Mouse (Mus musculus): ENCODE measurements around the gene Dedd2.
A peak's percentile ranks its signal among the peaks of the same experiment; 100 is the strongest.

The Dedd2 gene

GRCm38 (mm10) chr7:25178787-25179605 lies 41.4 kb downstream of the Dedd2 start:
- DNase-seq (ENCODE audit: low read depth, low spot score) = no peak

DNA sequence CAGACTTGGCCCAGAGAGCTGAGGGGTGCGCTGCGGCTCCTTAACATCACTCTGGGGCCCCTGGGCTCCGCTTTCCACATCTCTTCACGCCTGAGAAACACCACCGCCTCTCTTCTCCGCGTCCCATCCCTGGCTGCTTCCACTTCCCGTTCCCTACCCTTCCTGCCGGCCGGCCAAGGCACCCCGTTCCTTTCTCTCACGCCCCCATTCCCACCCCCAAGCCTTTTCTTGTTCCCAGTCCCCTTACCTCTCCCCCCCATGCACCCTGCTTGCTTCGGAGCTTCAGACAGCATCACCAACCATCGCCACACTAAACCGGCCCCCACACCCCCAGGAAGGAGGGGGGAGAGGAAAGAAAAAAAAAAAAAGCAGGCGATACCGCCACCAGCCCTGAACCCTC lies 42.1 kb downstream of the Dedd2 start:
- DNase-seq (ENCODE audit: low read depth, low spot score) = no peak

- no peak for DNase-seq (ENCODE audit: low read depth, low spot score)
These were observed 46.1 kb downstream of the Dedd2 start for GRCm38 (mm10) chr7:25174343-25174742.

DNA sequence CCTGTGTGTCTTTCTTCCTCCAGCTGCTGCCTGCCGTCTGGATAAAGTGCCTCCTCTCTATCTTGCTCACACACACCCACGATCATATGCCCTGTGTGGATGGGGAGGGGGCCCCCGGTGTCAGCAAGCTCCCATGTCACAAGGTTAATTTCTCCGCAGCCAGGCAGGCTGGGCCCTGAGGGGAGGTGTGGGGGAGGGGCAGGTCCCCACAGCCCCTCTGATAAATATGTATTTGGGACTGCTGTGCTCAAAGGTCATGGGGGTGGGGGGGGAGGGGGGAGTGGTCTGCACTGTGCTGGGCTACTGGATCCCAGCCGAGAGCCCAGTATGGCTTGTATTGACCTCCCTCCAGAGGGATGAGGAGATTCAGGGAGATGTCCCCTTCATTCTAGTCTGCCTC lies 47.7 kb downstream of the Dedd2 start:
- DNase-seq (ENCODE audit: low read depth, low spot score) = no peak

- DNase-seq (ENCODE audit: low read depth, low spot score) = no peak
These were observed 49.8 kb downstream of the Dedd2 start for GRCm38 (mm10) chr7:25170583-25170982.

DNA sequence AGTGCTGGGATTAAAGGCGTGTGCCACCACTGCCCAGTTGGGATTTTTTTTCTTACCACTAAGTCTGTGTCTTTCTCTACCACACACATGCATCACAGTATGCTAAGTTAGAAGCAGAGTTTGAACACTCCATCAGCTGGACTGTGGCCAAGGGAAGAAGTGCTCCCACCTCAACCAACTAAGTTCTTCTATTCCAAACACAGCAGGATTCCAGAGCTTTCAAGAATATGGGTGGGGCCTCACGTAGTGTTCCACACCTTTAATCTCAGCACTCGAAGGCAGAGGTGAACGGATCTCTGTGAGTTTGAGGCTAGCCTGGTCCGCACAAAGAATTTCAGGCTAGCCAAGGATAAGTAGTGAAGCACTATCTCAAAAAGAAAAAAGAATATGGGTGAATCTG lies 54.3 kb downstream of the Dedd2 start:
- DNase-seq (ENCODE audit: low read depth, low spot score) = no peak

DNA sequence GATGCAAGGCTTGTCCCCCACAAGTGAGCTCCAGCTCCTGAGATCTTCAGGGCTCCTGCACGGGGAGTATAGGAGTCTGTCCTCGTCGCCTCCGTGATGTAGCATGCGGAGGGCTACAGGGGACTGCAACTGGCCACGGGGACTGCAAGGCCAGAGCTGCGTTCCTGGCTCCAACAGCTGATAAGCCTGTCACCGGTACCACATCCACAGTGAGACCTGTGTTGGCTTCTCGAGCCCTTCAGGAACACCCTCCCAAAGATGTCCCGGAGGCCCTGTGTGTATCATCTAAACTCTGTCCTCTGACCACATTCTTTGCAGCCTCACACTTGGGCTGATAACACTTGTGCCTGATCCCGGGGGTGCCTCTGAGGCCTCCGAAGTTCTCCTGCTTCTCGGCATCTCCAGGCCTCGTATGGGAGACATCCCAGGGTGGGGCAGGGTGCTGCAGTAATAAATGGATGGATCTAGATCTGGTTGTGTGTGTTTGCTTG lies 64.2 kb downstream of the Dedd2 start:
- no peak for DNase-seq (ENCODE audit: low read depth, low spot score)

DNA sequence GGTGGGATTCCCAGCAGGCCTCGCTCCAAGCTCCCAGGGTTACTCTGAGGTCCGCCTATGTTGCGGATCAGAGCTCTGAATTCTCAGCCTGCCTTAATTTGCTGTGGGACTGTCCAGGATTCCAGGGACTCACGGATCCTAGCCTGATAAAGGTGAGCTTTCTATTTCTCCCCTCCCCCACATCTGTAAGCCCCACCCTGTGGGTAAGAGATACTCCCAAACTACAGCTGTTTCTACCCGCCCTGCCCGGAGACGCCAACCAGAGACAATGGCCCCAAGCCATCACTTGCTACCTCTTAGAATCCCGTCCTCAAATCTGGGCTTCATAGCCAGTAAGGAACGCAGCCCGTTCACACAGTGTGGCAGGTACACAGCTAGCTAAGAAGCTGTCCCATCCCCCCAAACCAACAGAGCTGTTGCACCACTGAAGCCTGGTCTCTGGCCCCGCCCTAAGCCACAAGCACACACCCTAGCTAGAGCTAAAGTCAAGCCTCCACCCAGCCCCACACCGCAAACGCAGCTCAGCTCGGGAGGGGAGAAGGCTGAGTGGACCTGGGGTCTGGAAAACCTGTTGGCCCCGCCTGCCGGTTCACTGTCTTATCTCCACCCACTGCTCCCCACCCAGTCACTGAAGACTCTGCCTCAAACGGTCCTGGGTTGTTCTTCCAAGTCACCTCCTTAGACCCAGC lies 64.8 kb downstream of the Dedd2 start:
- DNase-seq (ENCODE audit: low read depth, low spot score) = peak; percentile 12

DNA sequence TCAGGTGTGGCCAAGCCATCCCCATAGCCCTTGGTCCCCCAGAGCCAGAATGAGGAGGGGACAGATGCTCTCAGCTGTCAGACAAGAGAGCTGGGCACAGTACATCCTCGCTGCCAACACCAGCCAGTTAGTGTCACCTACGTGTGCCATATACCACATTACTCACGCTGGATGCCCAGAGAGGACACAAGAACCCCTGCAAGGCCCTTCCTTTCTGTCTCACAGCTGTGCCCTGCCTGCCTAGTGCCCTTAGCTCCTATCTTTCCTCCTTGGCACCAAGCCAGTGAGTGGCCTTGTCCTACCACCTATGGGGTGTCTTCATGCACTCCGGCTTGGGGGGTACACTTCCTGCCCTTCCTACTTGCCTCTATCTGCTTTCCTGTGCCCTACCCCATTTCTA lies 65.8 kb downstream of the Dedd2 start:
- no peak for DNase-seq (ENCODE audit: low read depth, low spot score)

DNA sequence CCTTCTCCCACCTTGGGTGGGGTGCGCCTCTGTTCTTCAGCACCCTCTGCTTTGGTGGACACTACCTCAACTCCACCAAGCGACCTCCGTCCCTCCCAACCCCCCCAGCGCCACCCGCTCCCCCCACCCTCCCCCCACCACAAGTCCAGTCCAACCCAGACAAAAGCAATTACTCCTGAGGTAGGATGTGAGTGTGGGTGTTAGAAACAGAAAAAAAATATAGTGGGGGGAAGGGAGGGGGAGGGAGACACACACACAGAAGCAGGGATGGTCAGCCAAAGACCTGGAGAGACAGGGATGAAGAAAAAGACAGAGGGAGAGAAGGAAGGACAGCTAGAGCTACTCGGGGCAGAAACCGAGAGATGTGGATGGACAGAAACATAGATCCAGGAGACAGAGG lies 66.6 kb downstream of the Dedd2 start:
- DNase-seq (ENCODE audit: low read depth, low spot score) = no peak

DNA sequence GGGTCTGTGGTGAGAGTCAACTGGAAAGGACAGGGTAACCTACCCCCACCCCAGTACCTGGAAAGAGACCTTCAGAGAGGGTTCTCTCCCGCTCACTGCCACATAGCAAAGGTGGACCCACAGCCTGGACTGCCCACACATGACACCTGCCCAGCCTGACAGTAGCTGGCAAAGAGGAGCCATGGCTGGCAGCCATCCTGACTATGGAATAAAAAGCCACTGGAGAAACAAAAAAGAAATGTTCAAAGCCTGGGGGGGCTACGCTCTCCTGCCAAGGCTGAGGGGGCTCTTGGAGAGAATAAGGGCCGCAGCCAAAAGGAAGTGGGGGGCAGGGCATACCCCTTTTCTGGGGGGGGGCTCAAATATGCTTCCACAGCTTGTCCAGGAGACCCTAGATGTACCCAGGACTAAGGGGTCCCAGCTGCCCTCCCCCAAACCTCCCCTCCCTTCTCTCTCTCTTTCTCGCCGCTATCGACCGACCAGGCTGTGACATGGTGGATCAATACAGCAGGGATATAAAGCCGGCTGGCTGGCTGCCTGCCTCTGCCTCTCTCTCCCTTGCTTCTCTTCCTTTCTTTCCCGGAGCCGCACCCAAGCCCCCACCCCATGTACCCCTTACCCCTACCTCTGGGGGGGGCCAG lies 68.4 kb downstream of the Dedd2 start:
- no peak for DNase-seq (ENCODE audit: low read depth, low spot score)

GRCm38 (mm10) chr7:25151009-25151408 lies 69.4 kb downstream of the Dedd2 start:
- DNase-seq (ENCODE audit: low read depth, low spot score) = no peak

DNA sequence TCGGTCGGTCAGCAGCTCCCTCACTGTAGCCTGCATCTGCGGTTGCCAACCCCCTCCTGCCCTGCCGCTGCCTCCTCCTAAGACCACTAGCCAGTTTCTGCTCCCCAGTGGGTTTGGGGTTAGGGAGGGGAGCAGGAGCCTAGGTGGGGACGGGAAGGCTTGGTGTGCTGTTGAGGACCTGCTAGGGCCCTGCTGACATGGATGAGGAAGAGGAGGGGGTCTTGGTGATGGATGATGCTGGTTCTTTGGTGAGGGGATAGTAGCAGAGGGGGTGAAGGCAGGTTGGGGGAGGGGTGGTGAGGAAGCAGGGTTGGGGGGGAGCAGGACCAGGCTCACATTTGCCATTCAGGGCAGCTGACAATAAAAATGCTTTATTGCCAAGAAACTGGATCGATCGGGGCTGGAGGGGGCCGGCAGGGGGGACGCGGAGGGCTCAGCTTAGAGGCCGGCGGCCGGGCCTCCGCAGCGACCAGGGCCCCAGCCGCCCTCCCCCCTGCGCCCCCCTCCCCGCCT lies 70.2 kb downstream of the Dedd2 start:
- no peak for DNase-seq (ENCODE audit: low read depth, low spot score)

Measured in skeletal muscle tissue, adult 2 months (tissue).